Mouse (Mus musculus) ZHBTc4 (cell line): ENCODE results near the gene Gm15056.

Experiments
- DNase-seq: peaks from one replicate; pipeline ENCODE4 v3.0.0-alpha.2; 2011; ENCODE audit warnings: low read depth, low spot score

Gm15056 gene

DNA sequence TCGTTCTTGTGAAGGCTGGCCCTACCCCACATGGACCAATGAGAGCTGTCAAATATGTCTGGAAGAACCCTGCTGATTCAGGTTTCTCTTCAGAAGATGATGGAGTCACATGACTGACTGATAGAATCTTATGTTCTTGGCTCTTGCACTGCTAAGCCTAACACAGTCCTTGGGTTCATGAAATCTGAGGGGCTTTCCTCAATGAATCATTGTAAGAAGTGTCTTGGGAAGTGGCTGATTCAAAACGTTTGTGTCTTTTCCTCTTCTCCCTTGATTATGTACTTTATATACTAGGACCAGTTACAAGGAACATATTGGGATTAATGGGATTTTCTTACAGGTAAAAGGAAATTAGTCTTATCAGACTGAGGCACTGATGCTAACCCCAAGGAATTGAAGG, at the start of gene Gm15056:
Gm15056 (minus strand) TSS at position 101 of the 400 bp plus-strand sequence.
- DNase-seq = no peak

DNA sequence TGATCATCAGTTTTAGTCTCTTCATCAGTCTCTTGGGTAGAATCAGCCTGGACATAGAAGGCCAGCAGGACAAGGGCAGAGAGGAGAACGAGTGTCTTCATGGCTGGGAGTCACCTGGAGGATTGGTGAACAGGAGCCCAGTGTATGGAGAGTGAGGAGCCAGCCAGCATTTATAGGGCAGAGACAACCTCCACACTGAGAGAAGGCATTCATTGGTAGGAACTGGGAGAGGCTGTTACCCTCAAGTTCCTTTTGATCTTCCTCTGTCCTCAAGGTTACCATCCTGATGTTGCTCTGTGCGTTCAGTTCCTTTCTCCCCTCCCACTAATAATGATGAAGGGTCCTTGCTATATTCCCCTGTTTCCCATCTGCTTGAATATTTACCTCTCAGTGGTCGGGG, 42.2 kb upstream of the Gm15056 start, which contains the start of gene AY761185:
AY761185 (minus strand) TSS at position 101 of the 400 bp plus-strand sequence.
- DNase-seq = no peak

GRCm38 (mm10) chr8:20921971-20922370, 19.5 kb upstream of the Gm15056 start, which contains the start of gene Gm6040:
TSS of gene Gm6040 (minus strand) at chr8:20922071.
- no peak for DNase-seq

DNA sequence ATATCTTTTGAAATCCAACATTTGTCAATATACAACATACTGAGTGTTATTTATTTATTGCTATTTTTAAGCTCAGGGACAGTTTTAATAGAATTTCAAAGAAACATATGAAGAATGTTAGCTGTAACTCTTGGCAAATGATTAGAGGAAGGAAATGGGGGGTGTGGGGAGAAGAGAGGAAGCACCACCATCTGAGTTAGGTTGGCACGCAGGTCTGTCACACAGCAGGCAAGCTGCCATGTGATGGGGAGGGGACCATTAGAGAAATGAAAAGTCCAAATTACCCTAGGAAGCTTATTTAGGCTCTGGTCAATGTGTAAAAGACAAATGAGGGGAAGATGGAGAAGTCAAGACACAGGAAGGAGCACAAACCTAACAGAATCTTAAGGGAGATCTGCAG, 9.9 kb upstream of the Gm15056 start:
- no peak for DNase-seq

DNA sequence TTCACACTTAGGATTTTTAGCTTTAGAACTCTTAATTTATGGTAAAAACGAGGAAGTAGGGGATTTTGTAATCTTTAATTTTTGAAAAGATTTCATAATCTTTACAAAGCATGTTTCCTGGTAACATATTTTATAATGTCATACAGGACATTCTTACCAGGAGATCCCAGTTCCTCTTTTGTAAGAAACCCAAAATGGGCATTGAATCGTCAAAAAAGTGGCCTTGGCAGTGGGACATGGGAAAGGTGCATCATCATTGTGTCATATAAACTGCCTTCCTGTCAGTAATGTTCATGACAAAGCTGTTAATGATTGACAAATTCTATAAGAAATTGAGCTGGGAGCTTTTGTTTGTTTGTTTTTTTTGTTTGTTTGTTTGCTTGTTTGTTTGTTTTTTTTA, 5.8 kb upstream of the Gm15056 start:
- DNase-seq = no peak

DNA sequence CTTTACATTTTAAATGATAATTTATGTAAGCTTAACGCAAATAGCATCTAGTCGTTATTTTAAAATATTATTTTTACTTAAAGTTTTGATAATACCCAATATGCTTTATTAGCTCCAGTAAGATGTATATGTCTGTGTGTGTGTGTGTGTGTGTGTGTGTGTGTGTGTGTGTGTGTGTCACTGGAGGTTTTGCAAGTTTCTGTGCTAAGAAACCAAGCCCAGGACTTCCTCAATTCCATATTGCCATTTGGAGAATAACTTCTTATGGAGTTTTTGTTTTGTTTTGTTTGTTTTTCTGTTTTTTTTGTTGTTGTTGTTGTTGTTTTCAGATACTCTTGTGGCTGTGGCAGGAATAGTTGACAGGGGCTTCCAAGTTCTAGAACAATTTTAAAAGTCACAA, 4.7 kb upstream of the Gm15056 start:
- no peak for DNase-seq

GRCm38 (mm10) chr8:20892369-20892768, 10.1 kb downstream of the Gm15056 start, which contains the start of gene Defb33:
TSS of gene Defb33 (plus strand) at chr8:20892669.
- no peak for DNase-seq

DNA sequence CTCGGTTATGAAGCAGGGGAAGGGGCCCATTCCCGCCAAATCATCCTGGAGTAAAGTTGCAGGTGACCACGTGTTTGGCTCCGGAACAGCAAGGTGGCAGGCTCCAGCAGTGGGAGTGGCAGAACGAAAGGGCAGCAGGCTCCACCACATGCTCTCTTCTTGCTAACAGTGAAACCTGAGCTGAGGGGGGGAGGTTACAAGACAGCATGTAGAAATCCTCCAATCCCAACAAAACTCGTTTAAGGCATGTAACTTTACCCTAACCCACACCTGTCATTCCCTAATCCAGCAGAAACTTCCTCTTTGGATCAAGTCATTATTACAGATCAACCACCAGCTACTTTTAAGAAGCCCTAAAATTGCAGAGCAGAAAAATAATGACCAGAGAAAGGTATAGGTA, 27.8 kb downstream of the Gm15056 start:
- peak; percentile 11 for DNase-seq
